Mouse (Mus musculus) kidney, postnatal 0 days (tissue): ENCODE results near the gene Nanp. TPM values are rescaled to one million over a fixed set of nuclear protein-coding genes. Genes with fewer than 3 reads are reported as not detected.

Source experiments
- ATAC-seq: fragments of 200-750 bp; cut with Nextera tagmentation; replicated peaks from 2 replicates; pipeline ENCODE4 v1.8.0; 2017; ENCODE audit warnings: low read depth, moderate number of reproducible peaks, moderate TSS enrichment, moderate library complexity; ENCODE audit not compliant: low FRiP score
- DNase-seq: peaks from one replicate; pipeline ENCODE4 v3.0.0-alpha.2; 2016; ENCODE audit warnings: low spot score
- H3K27ac ChIP-seq: fragments of 300-500 bp; sonication (generic); 2 replicates; pipeline ENCODE4 v1.5.1; 2014; ENCODE audit warnings: mild to moderate bottlenecking
- H3K27me3 ChIP-seq: fragments of 300-500 bp; sonication (generic); 2 replicates; pipeline ENCODE4 v1.6.1; 2014; ENCODE audit warnings: low read length, mixed read lengths; ENCODE audit not compliant: insufficient read depth
- H3K36me3 ChIP-seq: fragments of 300-500 bp; sonication (generic); 2 replicates; pipeline ENCODE4 v1.6.1; 2014; ENCODE audit warnings: low read length, mixed read lengths; ENCODE audit not compliant: insufficient read depth
- H3K4me1 ChIP-seq: fragments of 300-500 bp; sonication (generic); replicated peaks from 2 replicates; pipeline ENCODE4 v1.6.1; 2014; ENCODE audit warnings: antibody characterized with exemption, low read length, mixed read lengths; ENCODE audit not compliant: insufficient read depth
- H3K4me2 ChIP-seq: fragments of 300-500 bp; sonication (generic); 2 replicates; pipeline ENCODE4 v1.6.1; 2014; ENCODE audit warnings: mild to moderate bottlenecking, low read length, moderate library complexity, mixed read lengths
- H3K4me3 ChIP-seq: fragments of 300-500 bp; sonication (generic); replicated peaks from 2 replicates; pipeline ENCODE4 v1.5.1; 2014; ENCODE audit warnings: low read depth, low read length
- H3K9ac ChIP-seq: fragments of 300-500 bp; sonication (generic); 2 replicates; pipeline ENCODE4 v1.6.1; 2014; ENCODE audit warnings: low read depth, low read length
- H3K9me3 ChIP-seq: fragments of 300-500 bp; sonication (generic); replicated peaks from 2 replicates; pipeline ENCODE4 v1.6.1; 2016; ENCODE audit warnings: low read length, inconsistent platforms, mixed read lengths
- CTCF ChIP-seq: IDR thresholded peaks from 2 replicates; pipeline ENCODE4 v1.5.1; 2016; ENCODE audit warnings: antibody characterized with exemption, low read depth, mild to moderate bottlenecking, moderate library complexity
- WGBS: fragments of 180-500 bp; shearing (Covaris S2); extraction: QIAGEN DNeasy Blood & Tissue Kit; methylation state at CpG from one replicate; pipeline ENCODE4 v1.1.7; 2014; 5-methylcytosine and 5-hydroxymethylcytosine counted together
- polyA plus RNA-seq: library from polyadenylated mRNA; unstranded; fragments of >200 nt; fragmentation: Nextera tagmentation; extraction: Ambion mirVana; gene quantifications from 2 replicates; pipeline ENCODE4 v1.2.1, GENCODE M21; 2015

Gene Nanp
- polyA plus RNA-seq, 1 experiment from 2014 or later: 48.1 TPM

DNA sequence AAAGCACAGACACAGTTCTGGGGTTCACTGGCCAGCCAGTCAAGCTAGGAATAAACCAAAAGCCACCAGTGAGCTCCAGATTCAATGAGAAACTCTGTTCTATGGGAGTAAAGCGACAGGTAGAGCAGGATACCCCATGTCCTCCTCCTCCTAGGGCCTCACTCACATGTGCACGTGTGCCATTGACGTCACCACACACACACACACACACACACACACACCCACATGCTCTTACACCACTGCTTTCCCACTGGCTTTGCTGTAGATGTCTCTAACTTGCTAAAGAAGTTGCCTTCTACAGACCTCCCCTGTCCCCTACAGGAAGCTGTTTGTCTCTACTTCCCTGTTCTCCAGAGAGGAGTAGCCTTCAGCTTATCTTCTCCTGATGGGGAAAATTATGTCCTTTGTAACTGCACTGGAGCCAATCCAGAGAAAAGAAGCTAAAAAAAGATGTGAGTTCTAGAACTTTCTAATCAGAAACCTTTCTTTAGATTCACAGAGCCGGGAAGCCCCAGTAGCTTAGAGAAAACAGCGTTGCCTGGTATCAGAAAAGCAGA lies 37.5 kb downstream of the Nanp start:
- ATAC-seq: no peak
- DNase-seq: peak; percentile 24
- H3K4me1 ChIP-seq: peaks cover 5% of the 10 kb centered on the region; the same call in 1 of the 2 replicates
- H3K9ac ChIP-seq: no peak overlapping the region
- H3K9me3 ChIP-seq: no peaks in the 10 kb centered on the region
- TF ChIP-seq CTCF: no peak
- no peak overlapping the region for H3K27ac ChIP-seq
- H3K27me3 ChIP-seq: no peaks in the 10 kb centered on the region
- no peak overlapping the region for H3K4me3 ChIP-seq
- H3K4me2 ChIP-seq: no peak overlapping the region
- no peaks in the 10 kb centered on the region for H3K36me3 ChIP-seq
- 75% methylated on average over 5 of the region's 5 CpGs for whole genome bisulfite sequencing

DNA sequence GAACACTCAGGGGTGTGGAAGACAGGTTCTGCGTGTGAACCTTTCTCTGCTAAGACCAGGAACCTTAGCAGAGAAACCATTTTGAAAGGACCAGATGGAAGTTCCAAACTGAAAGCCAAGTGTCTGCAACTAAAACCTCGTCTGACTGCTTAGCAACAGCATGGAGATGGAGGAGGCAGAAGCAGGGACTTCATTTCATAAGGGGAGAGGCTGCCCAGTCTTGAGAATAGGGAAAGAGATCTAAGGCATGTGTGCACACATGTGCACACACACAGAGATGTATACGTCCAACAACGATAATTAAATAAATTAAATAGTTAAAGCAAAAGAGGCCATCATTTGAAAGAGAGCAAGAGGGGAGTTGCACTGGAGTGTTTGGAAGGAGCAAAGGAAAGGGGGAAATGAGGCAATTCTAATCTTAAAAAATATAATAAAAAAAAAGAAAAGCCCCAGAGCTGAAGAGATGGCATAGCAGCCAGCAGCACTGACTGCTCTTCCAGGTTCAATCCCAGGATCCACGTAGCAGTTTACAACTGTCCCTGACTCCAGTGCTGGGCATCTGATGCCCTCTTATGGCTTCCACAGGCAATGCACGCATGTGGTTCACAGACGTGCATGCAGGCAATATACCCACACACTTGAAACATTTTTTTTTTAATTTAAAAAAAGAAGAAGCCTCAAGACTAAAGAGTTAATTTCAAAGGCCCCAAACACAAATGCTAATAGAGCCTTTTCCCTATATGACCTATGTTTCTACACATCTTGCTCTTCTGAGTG lies 38.6 kb downstream of the Nanp start:
- peak; percentile 80 for ATAC-seq
- Histone ChIP-seq H3K36me3 (no peaks in the 10 kb centered on the region), H3K4me1 (peaks cover 5% of the 10 kb centered on the region; the same call in 1 of the 2 replicates), H3K9me3 (no peaks in the 10 kb centered on the region), H3K4me2 (no peak overlapping the region), H3K9ac (no peak overlapping the region), H3K4me3 (no peak overlapping the region), H3K27me3 (no peaks in the 10 kb centered on the region), H3K27ac (no peak overlapping the region)
- peak; percentile 79 for DNase-seq
- peak; percentile 76 for TF ChIP-seq CTCF
- WGBS: 56% methylated on average over 7 of the region's 7 CpGs

GRCm38 (mm10) chr2:150999021-150999420 lies 40.2 kb downstream of the Nanp start:
- no peaks in the 10 kb centered on the region for H3K27me3 ChIP-seq
- no peak for TF ChIP-seq CTCF
- peaks cover 5% of the 10 kb centered on the region; the same call in 1 of the 2 replicates for H3K4me1 ChIP-seq
- H3K9ac ChIP-seq: no peak overlapping the region
- ATAC-seq (peak; percentile 44; the same call in 1 of the 2 replicates), DNase-seq (peak; percentile 60)
- H3K36me3 ChIP-seq: no peaks in the 10 kb centered on the region
- WGBS: 21% methylated on average over 3 of the region's 3 CpGs
- no peak overlapping the region for H3K27ac ChIP-seq
- H3K9me3 ChIP-seq: no peaks in the 10 kb centered on the region
- H3K4me2 ChIP-seq: no peak overlapping the region
- H3K4me3 ChIP-seq: no peak overlapping the region

- Histone ChIP-seq H3K9ac (no peak overlapping the region), H3K36me3 (no peaks in the 10 kb centered on the region), H3K27me3 (no peaks in the 10 kb centered on the region), H3K4me1 (peaks cover 5% of the 10 kb centered on the region; the same call in 1 of the 2 replicates), H3K27ac (no peak overlapping the region), H3K4me3 (no peak overlapping the region), H3K4me2 (no peak overlapping the region), H3K9me3 (no peaks in the 10 kb centered on the region)
- 42% methylated on average over 5 of the region's 5 CpGs for WGBS
- no peak for TF ChIP-seq CTCF
- no peak for ATAC-seq
- no peak for DNase-seq
Observed at GRCm38 (mm10) chr2:150997618-150998017, 41.6 kb downstream of the Nanp start.

- no peak overlapping the region for H3K4me2 ChIP-seq
- H3K4me1 ChIP-seq: peaks cover 5% of the 10 kb centered on the region; the same call in 1 of the 2 replicates
- no peaks in the 10 kb centered on the region for H3K36me3 ChIP-seq
- H3K9me3 ChIP-seq: no peaks in the 10 kb centered on the region
- H3K4me3 ChIP-seq: no peak overlapping the region
- H3K9ac ChIP-seq: no peak overlapping the region
- no peaks in the 10 kb centered on the region for H3K27me3 ChIP-seq
- WGBS: 73% methylated on average over 4 of the region's 4 CpGs
- no peak for TF ChIP-seq CTCF
- ATAC-seq (no peak), DNase-seq (no peak)
- H3K27ac ChIP-seq: no peak overlapping the region
Observed at GRCm38 (mm10) chr2:150995324-150995723, 43.9 kb downstream of the Nanp start.

GRCm38 (mm10) chr2:150991050-150991449 lies 48.1 kb downstream of the Nanp start:
- no peak for TF ChIP-seq CTCF
- H3K27ac ChIP-seq: no peak overlapping the region
- H3K4me1 ChIP-seq: no peaks in the 10 kb centered on the region
- no peak overlapping the region for H3K9ac ChIP-seq
- no peak overlapping the region for H3K4me2 ChIP-seq
- H3K27me3 ChIP-seq: no peaks in the 10 kb centered on the region
- H3K36me3 ChIP-seq: no peaks in the 10 kb centered on the region
- H3K9me3 ChIP-seq: no peaks in the 10 kb centered on the region
- H3K4me3 ChIP-seq: no peak overlapping the region
- DNase-seq: no peak
- no peak for ATAC-seq
- WGBS: 80% methylated on average over 4 of the region's 4 CpGs
